Mouse (Mus musculus): ENCODE measurements around the gene Atf6. TPM values are rescaled to one million over a fixed set of nuclear protein-coding genes. Genes with fewer than 3 reads are reported as not detected.
A peak's percentile ranks its signal among the peaks of the same experiment; 100 is the strongest.

The Atf6 gene
- polyA plus RNA-seq, 1 experiment, result 12.0 TPM

- H3K4me3 ChIP-seq (ENCODE audit: insufficient read depth, poor library complexity, severe bottlenecking), result no peak overlapping the region
Observed at GRCm38 (mm10) chr1:170659260-170659659, 208.3 kb downstream of the Atf6 start.

DNA sequence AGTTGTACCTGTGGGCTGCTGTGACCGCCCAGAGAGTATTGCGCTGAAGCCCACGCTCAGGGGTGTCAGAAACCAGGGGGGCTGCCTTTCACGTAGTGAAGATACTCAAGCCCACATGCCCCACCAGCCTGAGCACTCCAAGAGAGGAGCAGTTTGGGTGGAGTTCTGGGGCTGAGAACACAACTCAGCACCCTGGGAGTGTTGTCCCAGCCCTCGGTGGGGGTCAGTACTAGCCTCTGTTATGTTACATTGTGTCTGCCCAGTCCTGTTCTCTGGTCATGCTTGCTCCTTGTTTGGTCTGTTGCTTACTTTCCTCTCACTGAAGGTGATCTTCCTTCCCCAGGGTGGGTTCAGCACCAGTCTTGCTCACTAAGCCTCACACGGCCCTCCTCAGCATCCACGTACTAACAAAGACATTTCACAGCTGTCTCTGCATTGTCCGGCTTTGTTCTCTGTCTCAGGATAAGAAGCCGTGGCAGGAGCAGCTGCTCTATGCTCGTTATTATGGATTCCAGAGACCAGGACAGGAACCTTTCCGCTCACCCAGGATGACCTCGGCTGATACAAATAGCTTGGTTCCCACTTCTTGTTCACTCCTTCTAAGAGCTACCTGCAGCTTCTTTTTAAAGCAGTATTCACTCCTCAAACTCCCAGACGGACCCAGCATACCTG is 209.8 kb downstream of the Atf6 start:
- no peaks in the 10 kb centered on the region for H3K79me2 ChIP-seq (ENCODE audit: control insufficient read depth, insufficient read depth)
- TF ChIP-seq MYOD1 (IDR thresholded peaks at IDR 0.05; ENCODE audit: control insufficient read depth, insufficient read length, low read depth) (peak; percentile 25), CEBPB (IDR thresholded peaks at IDR 0.05; ENCODE audit: low read depth) (no peak)
- H3K4me3 ChIP-seq (ENCODE audit: insufficient read depth, poor library complexity, severe bottlenecking), result no peak overlapping the region
- no peak overlapping the region for H3ac ChIP-seq (ENCODE audit: control insufficient read depth, insufficient read length, low read depth)
- no peaks in the 10 kb centered on the region for H3K27me3 ChIP-seq (ENCODE audit: control insufficient read depth, insufficient read depth, insufficient read length)
- H3K36me3 ChIP-seq (ENCODE audit: control insufficient read depth, insufficient read depth), result no peaks in the 10 kb centered on the region
- no peaks in the 10 kb centered on the region for H3K79me3 ChIP-seq (ENCODE audit: low read depth)

More at GRCm38 (mm10) chr1:170659260-170659659, 208.3 kb downstream of the Atf6 start:
- no peaks in the 10 kb centered on the region for H3K79me3 ChIP-seq (ENCODE audit: low read depth)
- TF ChIP-seq MAX (IDR thresholded peaks at IDR 0.05), result no peak
- no peak for TF ChIP-seq CTCF (IDR thresholded peaks at IDR 0.05; ENCODE audit: control insufficient read depth, insufficient read depth, insufficient read length)
- TF ChIP-seq FOSL1 (IDR thresholded peaks at IDR 0.05; ENCODE audit: insufficient read depth, low read length, poor library complexity, severe bottlenecking), result no peak
- TF ChIP-seq CEBPB (IDR thresholded peaks at IDR 0.05; ENCODE audit: low read depth), result no peak
- no peak for TF ChIP-seq MYOG (IDR thresholded peaks at IDR 0.05; ENCODE audit: control insufficient read depth, extremely low read depth, insufficient read length)
- TF ChIP-seq MYOD1 (IDR thresholded peaks at IDR 0.05; ENCODE audit: control insufficient read depth, insufficient read length, low read depth), result no peak
- TF ChIP-seq USF1 (IDR thresholded peaks at IDR 0.05; ENCODE audit: low read depth), result no peak
- no peaks in the 10 kb centered on the region for H3K36me3 ChIP-seq (ENCODE audit: control insufficient read depth, insufficient read depth)
- no peaks in the 10 kb centered on the region for H3K27me3 ChIP-seq (ENCODE audit: control insufficient read depth, insufficient read depth, insufficient read length)
- no peak overlapping the region for H3ac ChIP-seq (ENCODE audit: control insufficient read depth, insufficient read length, low read depth)
- H3K79me2 ChIP-seq (ENCODE audit: control insufficient read depth, insufficient read depth), result no peaks in the 10 kb centered on the region

GRCm38 (mm10) chr1:170657228-170657521 is 210.4 kb downstream of the Atf6 start:
- Histone ChIP-seq H3K79me3 (ENCODE audit: low read depth) (no peaks in the 10 kb centered on the region), H3K79me2 (ENCODE audit: control insufficient read depth, insufficient read depth) (no peaks in the 10 kb centered on the region), H3K27me3 (ENCODE audit: control insufficient read depth, insufficient read depth, insufficient read length) (no peaks in the 10 kb centered on the region), H3K36me3 (ENCODE audit: control insufficient read depth, insufficient read depth) (no peaks in the 10 kb centered on the region), H3ac (ENCODE audit: control insufficient read depth, insufficient read length, low read depth) (no peak overlapping the region), H3K4me3 (ENCODE audit: insufficient read depth, poor library complexity, severe bottlenecking) (no peak overlapping the region)
- TF ChIP-seq CTCF (IDR thresholded peaks at IDR 0.05; ENCODE audit: control insufficient read depth, insufficient read depth, insufficient read length) (no peak), MAX (IDR thresholded peaks at IDR 0.05) (no peak)

DNA sequence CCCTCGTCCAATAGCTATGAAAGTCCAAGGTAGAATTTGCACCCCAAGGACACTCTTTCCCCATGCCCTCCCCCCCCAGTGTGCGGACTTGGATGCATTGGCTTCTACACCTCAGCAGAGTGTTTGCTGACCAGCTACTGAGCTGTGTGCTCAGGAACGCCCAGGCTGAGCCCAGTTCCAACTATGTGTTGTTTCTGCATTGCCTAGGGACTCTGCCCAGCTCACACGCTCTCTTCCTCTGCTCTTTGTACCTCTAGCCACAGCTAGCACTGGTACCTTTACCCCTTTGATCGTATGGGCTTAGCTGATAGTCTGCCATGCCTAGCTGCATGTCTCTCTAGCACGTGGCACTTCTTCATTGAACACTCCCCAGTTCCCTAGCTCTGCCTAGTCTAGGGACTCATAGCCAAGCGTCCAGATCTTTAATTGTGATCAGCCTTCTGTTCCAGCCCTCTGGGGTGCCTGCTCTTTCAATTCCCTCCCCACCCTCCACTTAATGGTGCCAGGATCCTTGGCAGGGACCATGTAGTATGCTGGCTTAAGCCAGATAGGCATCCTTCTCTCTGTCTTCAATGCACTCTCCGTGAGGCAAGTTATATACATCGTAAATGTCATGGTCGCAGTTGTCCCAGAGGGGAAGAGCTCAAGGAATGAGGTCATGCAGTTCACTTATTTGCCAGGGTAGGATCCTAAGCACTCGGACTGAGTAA is 210.9 kb downstream of the Atf6 start:
- H3K36me3 ChIP-seq (ENCODE audit: control insufficient read depth, insufficient read depth), result no peaks in the 10 kb centered on the region
- no peak for TF ChIP-seq MAX (IDR thresholded peaks at IDR 0.05)
- peak; percentile 86 for TF ChIP-seq MYOD1 (IDR thresholded peaks at IDR 0.05; ENCODE audit: control insufficient read depth, insufficient read length, low read depth)
- TF ChIP-seq MYOG (IDR thresholded peaks at IDR 0.05; ENCODE audit: control insufficient read depth, extremely low read depth, insufficient read length), result no peak
- no peak for TF ChIP-seq USF1 (IDR thresholded peaks at IDR 0.05; ENCODE audit: low read depth)
- no peak overlapping the region for H3K4me3 ChIP-seq (ENCODE audit: insufficient read depth, poor library complexity, severe bottlenecking)
- no peak overlapping the region for H3ac ChIP-seq (ENCODE audit: control insufficient read depth, insufficient read length, low read depth)
- H3K27me3 ChIP-seq (ENCODE audit: control insufficient read depth, insufficient read depth, insufficient read length), result no peaks in the 10 kb centered on the region
- H3K79me2 ChIP-seq (ENCODE audit: control insufficient read depth, insufficient read depth), result no peaks in the 10 kb centered on the region
- H3K79me3 ChIP-seq (ENCODE audit: low read depth), result no peaks in the 10 kb centered on the region

DNA sequence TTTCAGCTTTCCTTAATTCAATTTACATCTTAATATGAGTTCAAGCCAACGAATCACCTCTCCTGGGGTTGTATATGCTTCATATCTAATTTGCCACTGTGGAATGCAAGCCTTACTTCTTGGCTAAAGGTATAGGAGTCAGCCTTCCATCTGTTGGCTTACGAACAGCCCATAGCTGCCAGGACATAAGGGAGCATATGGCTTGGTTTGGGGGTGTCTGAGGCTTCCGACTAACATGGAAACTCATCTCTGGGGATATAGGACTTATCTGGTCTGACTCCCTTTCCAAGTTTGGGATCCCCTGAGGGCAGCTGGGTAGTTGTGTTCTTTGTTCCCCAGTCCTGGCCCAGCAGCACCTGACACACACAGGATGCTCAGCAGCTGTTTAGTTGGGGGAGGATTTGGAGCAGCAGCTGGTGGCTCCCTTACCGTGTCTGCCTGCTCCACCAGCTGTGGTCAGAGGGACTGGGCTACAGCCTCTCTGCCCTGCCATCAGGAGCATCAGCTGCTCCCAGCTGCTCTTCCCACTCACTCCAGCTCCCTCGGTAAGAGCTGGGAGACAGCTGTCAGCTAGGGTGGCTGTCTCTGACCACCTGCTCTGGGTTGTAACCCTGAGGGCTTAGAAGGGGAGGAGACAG is 212.2 kb downstream of the Atf6 start:
- H3K27me3 ChIP-seq (ENCODE audit: control insufficient read depth, insufficient read depth, insufficient read length), result no peaks in the 10 kb centered on the region
- H3K4me3 ChIP-seq (ENCODE audit: insufficient read depth, poor library complexity, severe bottlenecking), result no peak overlapping the region

More for the DNA sequence above, 212.2 kb downstream of the Atf6 start:
- TF ChIP-seq MYOD1 (IDR thresholded peaks at IDR 0.05; ENCODE audit: control insufficient read depth, insufficient read length, low read depth), result peak; percentile 98
- TF ChIP-seq CEBPB (IDR thresholded peaks at IDR 0.05; ENCODE audit: low read depth), result no peak
- TF ChIP-seq USF1 (IDR thresholded peaks at IDR 0.05; ENCODE audit: low read depth), result no peak
- TF ChIP-seq MAX (IDR thresholded peaks at IDR 0.05), result no peak
- TF ChIP-seq CTCF (IDR thresholded peaks at IDR 0.05; ENCODE audit: control insufficient read depth, insufficient read depth, insufficient read length), result no peak
- peak; percentile 78 for TF ChIP-seq MYOG (IDR thresholded peaks at IDR 0.05; ENCODE audit: control insufficient read depth, extremely low read depth, insufficient read length)
- no peak for TF ChIP-seq FOSL1 (IDR thresholded peaks at IDR 0.05; ENCODE audit: insufficient read depth, low read length, poor library complexity, severe bottlenecking)
- Histone ChIP-seq H3K79me2 (ENCODE audit: control insufficient read depth, insufficient read depth) (no peaks in the 10 kb centered on the region), H3K79me3 (ENCODE audit: low read depth) (no peaks in the 10 kb centered on the region), H3K36me3 (ENCODE audit: control insufficient read depth, insufficient read depth) (no peaks in the 10 kb centered on the region), H3ac (ENCODE audit: control insufficient read depth, insufficient read length, low read depth) (no peak overlapping the region)

Other genes with a start within 250 kb of the Atf6 start
- gene Olfml2b, start 223.2 kb downstream of the Atf6 start, polyA plus RNA-seq (2012; fragmentation: generic; extraction: Trizol), result 15.0 TPM
- 0.12 TPM for gene Gm26620, start 17.3 kb upstream of the Atf6 start, polyA plus RNA-seq (2012; fragmentation: generic; extraction: Trizol)
- 39.9 TPM for gene Dusp12, start 17.8 kb upstream of the Atf6 start, polyA plus RNA-seq (2012; fragmentation: generic; extraction: Trizol)
- gene Fcrlb, start 45.2 kb upstream of the Atf6 start, polyA plus RNA-seq (2012; fragmentation: generic; extraction: Trizol), result not detected
- not detected for gene Fcrla, start 59.8 kb upstream of the Atf6 start, polyA plus RNA-seq (2012; fragmentation: generic; extraction: Trizol)
- 0.06 TPM for gene Fcgr2b, start 108.8 kb upstream of the Atf6 start, polyA plus RNA-seq (2012; fragmentation: generic; extraction: Trizol)
- 1.0 TPM for gene Fcgr4, start 151.1 kb upstream of the Atf6 start, polyA plus RNA-seq (2012; fragmentation: generic; extraction: Trizol)
- not detected for gene Fcgr3, start 197.2 kb upstream of the Atf6 start, polyA plus RNA-seq (2012; fragmentation: generic; extraction: Trizol)
- 0.39 TPM for gene Cfap126, start 246.1 kb upstream of the Atf6 start, polyA plus RNA-seq (2012; fragmentation: generic; extraction: Trizol)

All from C2C12 (cell line).